Mouse (Mus musculus) bone marrow macrophage, adult 2 months (primary cell): ENCODE data around the gene Grb2.

Experiments
- CTCF ChIP-seq: IDR thresholded peaks from 2 replicates; pipeline ENCODE4 v1.5.1; 2012; ENCODE audit warnings: low read depth, mild to moderate bottlenecking, low read length, moderate library complexity
- POLR2A ChIP-seq: IDR thresholded peaks from 2 replicates; pipeline ENCODE4 v1.6.1; 2012; ENCODE audit warnings: mild to moderate bottlenecking, low read depth, low read length, borderline replicate concordance

DNA sequence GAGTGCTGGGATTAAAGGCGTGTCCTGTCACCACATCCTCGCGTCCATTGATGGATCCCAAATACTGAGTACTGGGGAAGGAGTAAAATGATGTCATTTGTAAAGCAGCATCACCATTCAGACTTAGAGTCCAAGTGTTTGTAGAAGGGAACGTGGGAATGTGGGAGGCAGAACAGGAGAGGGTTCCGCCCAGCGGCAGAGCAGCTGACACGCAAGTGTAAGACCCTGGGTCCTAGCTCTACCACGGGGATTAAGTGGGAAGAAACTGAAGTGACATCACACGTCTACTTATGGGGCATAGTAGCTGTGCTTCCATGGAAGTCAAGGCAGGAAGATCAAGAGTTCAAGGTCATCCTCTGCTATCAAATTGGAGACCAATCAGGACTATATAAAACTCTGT lies 2.7 kb upstream of the Grb2 start:
- TF ChIP-seq CTCF (no peak), POLR2A (no peak)
